Mouse (Mus musculus): ENCODE measurements around the gene Cby1. TPM values are rescaled to one million over a fixed set of nuclear protein-coding genes. Genes with fewer than 3 reads are reported as not detected.

The Cby1 gene
- polyA plus RNA-seq, 1 experiment from 2014 or later, result 45.0 TPM

- H3K27me3 ChIP-seq (ENCODE audit: control insufficient read depth, insufficient read depth, low read length), result no peaks in the 10 kb centered on the region
- no peaks in the 10 kb centered on the region for H3K9me3 ChIP-seq (ENCODE audit: control insufficient read depth, low read depth, low read length)
- H3K36me3 ChIP-seq (ENCODE audit: control insufficient read depth, insufficient read depth, low read length), result no peaks in the 10 kb centered on the region
- peaks cover 40% of the 10 kb centered on the region for H3K4me1 ChIP-seq (ENCODE audit: control insufficient read depth, insufficient read depth, low read length)
- 14% methylated on average over 24 of the region's 24 CpGs for WGBS
- peak overlapping the region; percentile 50 for H3K4me2 ChIP-seq (replicated peaks; ENCODE audit: low read depth, low read length)
- H3K4me3 ChIP-seq (ENCODE audit: low read depth, low read length), result peak overlapping the region; percentile 25
- no peak for ATAC-seq (ENCODE audit: insufficient number of reproducible peaks, insufficient read depth, low FRiP score, low read depth)
- H3K9ac ChIP-seq (replicated peaks; ENCODE audit: low read depth, low read length), result no peak overlapping the region
- H3K27ac ChIP-seq (ENCODE audit: low read length), result no peak overlapping the region
Observed at GRCm38 (mm10) chr15:79689662-79690425, 30.8 kb downstream of the Cby1 start.

GRCm38 (mm10) chr15:79690426-79691022 is 31.5 kb downstream of the Cby1 start, which contains the start of gene Gtpbp1:
Gene Gtpbp1 (plus strand): TSS chr15:79690845.
- peak within 1 kb of the TSS; percentile 98 for H3K4me2 ChIP-seq (replicated peaks; ENCODE audit: low read depth, low read length)
- H3K36me3 ChIP-seq (ENCODE audit: control insufficient read depth, insufficient read depth, low read length), result no peaks in the 10 kb centered on the region
- no peaks in the 10 kb centered on the region for H3K27me3 ChIP-seq (ENCODE audit: control insufficient read depth, insufficient read depth, low read length)
- H3K27ac ChIP-seq (ENCODE audit: low read length), result peak within 1 kb of the TSS; percentile 72; the same call in 1 of the 2 replicates
- ATAC-seq (ENCODE audit: insufficient number of reproducible peaks, insufficient read depth, low FRiP score, low read depth), result peak; percentile 96
- peak within 1 kb of the TSS; percentile 87 for H3K4me3 ChIP-seq (ENCODE audit: low read depth, low read length)
- H3K9ac ChIP-seq (replicated peaks; ENCODE audit: low read depth, low read length), result peak within 1 kb of the TSS; percentile 89
- H3K9me3 ChIP-seq (ENCODE audit: control insufficient read depth, low read depth, low read length), result no peaks in the 10 kb centered on the region
- WGBS, result under 1% methylated on average over 45 of the region's 45 CpGs
- peaks cover 34% of the 10 kb centered on the region for H3K4me1 ChIP-seq (ENCODE audit: control insufficient read depth, insufficient read depth, low read length)

- peak overlapping the region; percentile 89 for H3K9ac ChIP-seq (replicated peaks; ENCODE audit: low read depth, low read length)
- no peaks in the 10 kb centered on the region; the same call in 1 of the 2 replicates for H3K36me3 ChIP-seq (ENCODE audit: control insufficient read depth, insufficient read depth, low read length)
- H3K4me3 ChIP-seq (ENCODE audit: low read depth, low read length), result peak overlapping the region; percentile 87
- peak overlapping the region; percentile 72; the same call in 1 of the 2 replicates for H3K27ac ChIP-seq (ENCODE audit: low read length)
- H3K4me2 ChIP-seq (replicated peaks; ENCODE audit: low read depth, low read length), result peak overlapping the region; percentile 98
- H3K27me3 ChIP-seq (ENCODE audit: control insufficient read depth, insufficient read depth, low read length), result no peaks in the 10 kb centered on the region
- H3K4me1 ChIP-seq (ENCODE audit: control insufficient read depth, insufficient read depth, low read length), result peaks cover 28% of the 10 kb centered on the region
- WGBS, result 0% methylated on average over 47 of the region's 53 CpGs
- no peak; the same call in 1 of the 2 replicates for ATAC-seq (ENCODE audit: insufficient number of reproducible peaks, insufficient read depth, low FRiP score, low read depth)
- no peaks in the 10 kb centered on the region for H3K9me3 ChIP-seq (ENCODE audit: control insufficient read depth, low read depth, low read length)
Observed at GRCm38 (mm10) chr15:79691023-79691508, 32.1 kb downstream of the Cby1 start.

DNA sequence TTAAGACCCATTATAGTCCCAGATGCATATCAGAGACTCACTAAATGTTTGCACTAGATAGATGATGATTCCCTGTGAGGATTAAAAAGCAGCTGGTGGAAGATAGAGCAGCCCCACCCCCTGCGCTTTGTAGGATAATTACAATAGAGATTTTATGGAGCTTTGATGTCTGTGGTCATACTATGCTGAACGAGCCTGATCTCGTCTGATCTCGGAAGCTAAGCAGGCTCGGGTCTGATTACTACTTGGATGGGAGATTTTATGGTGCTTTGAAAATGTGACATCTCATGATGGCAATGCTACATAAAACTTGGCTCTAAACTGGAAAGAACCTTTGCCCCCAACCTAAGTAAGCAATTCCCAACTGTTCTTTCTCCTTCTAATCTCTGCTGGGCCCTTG is 33.3 kb downstream of the Cby1 start:
- WGBS, result 84% methylated on average over 5 of the region's 5 CpGs
- no peak overlapping the region for H3K4me3 ChIP-seq (ENCODE audit: low read depth, low read length)
- no peaks in the 10 kb centered on the region for H3K9me3 ChIP-seq (ENCODE audit: control insufficient read depth, low read depth, low read length)
- H3K9ac ChIP-seq (replicated peaks; ENCODE audit: low read depth, low read length), result no peak overlapping the region
- peaks cover 24% of the 10 kb centered on the region for H3K4me1 ChIP-seq (ENCODE audit: control insufficient read depth, insufficient read depth, low read length)
- peak overlapping the region; percentile 98; the same call in 1 of the 2 replicates for H3K4me2 ChIP-seq (replicated peaks; ENCODE audit: low read depth, low read length)
- no peak overlapping the region for H3K27ac ChIP-seq (ENCODE audit: low read length)
- H3K36me3 ChIP-seq (ENCODE audit: control insufficient read depth, insufficient read depth, low read length), result peaks cover 4% of the 10 kb centered on the region; the same call in 1 of the 2 replicates
- no peak for ATAC-seq (ENCODE audit: insufficient number of reproducible peaks, insufficient read depth, low FRiP score, low read depth)
- no peaks in the 10 kb centered on the region for H3K27me3 ChIP-seq (ENCODE audit: control insufficient read depth, insufficient read depth, low read length)

DNA sequence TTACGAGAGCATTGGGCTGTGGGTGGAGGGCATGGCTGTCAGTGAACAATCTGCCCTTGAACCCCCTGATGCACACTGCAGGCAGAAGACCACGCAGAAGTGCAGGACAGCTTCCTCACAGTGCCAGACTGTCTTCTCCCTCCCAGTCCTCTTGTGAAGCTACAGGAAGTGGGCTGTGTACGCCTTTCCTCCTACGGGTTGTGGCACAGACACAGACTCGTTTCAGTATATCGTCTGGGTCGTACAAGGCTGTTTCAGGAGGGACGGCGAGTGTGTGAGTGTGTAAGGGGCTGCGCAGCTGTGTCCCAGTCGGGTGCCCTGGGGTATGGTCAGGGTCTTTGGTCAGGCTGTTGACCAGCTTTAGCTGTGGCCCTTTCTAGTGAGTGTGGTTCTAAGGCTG is 34.7 kb downstream of the Cby1 start:
- no peaks in the 10 kb centered on the region for H3K9me3 ChIP-seq (ENCODE audit: control insufficient read depth, low read depth, low read length)
- no peak overlapping the region for H3K27ac ChIP-seq (ENCODE audit: low read length)
- 75% methylated on average over 11 of the region's 11 CpGs for WGBS
- no peak for ATAC-seq (ENCODE audit: insufficient number of reproducible peaks, insufficient read depth, low FRiP score, low read depth)
- no peaks in the 10 kb centered on the region for H3K27me3 ChIP-seq (ENCODE audit: control insufficient read depth, insufficient read depth, low read length)
- no peak overlapping the region for H3K9ac ChIP-seq (replicated peaks; ENCODE audit: low read depth, low read length)
- H3K4me2 ChIP-seq (replicated peaks; ENCODE audit: low read depth, low read length), result 0 out of 2 replicates have a peak overlapping the region, but pooled peaks have one; percentile 5
- H3K36me3 ChIP-seq (ENCODE audit: control insufficient read depth, insufficient read depth, low read length), result peaks cover 4% of the 10 kb centered on the region; the same call in 1 of the 2 replicates
- peaks cover 18% of the 10 kb centered on the region; the same call in 1 of the 2 replicates for H3K4me1 ChIP-seq (ENCODE audit: control insufficient read depth, insufficient read depth, low read length)
- H3K4me3 ChIP-seq (ENCODE audit: low read depth, low read length), result no peak overlapping the region

DNA sequence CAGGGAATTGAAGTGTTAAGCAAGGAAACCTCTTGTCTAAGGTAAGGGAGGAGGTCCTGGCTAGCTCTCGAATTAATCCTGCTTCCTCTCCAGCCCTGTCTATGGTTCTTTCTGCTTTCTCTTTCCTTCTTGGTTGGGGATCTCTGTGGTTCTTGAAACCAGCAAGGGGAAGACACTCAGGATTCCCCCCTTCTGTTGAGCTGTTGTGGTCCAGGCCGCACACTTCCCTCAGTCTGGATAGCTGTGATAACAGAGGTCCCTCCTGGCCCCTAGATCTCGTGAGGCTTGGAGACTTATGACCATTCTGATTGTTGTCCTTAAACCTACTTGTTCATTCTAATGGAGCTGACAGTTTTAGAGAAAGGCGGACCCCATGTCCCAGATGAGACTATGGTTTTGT is 35.5 kb downstream of the Cby1 start:
- H3K9me3 ChIP-seq (ENCODE audit: control insufficient read depth, low read depth, low read length), result no peaks in the 10 kb centered on the region
- WGBS, result 88% methylated on average over 4 of the region's 4 CpGs
- H3K4me1 ChIP-seq (ENCODE audit: control insufficient read depth, insufficient read depth, low read length), result peaks cover 18% of the 10 kb centered on the region; the same call in 1 of the 2 replicates
- no peak for ATAC-seq (ENCODE audit: insufficient number of reproducible peaks, insufficient read depth, low FRiP score, low read depth)
- peaks cover 4% of the 10 kb centered on the region; the same call in 1 of the 2 replicates for H3K36me3 ChIP-seq (ENCODE audit: control insufficient read depth, insufficient read depth, low read length)
- H3K27me3 ChIP-seq (ENCODE audit: control insufficient read depth, insufficient read depth, low read length), result no peaks in the 10 kb centered on the region
- H3K4me3 ChIP-seq (ENCODE audit: low read depth, low read length), result no peak overlapping the region
- no peak overlapping the region for H3K27ac ChIP-seq (ENCODE audit: low read length)
- H3K9ac ChIP-seq (replicated peaks; ENCODE audit: low read depth, low read length), result no peak overlapping the region
- H3K4me2 ChIP-seq (replicated peaks; ENCODE audit: low read depth, low read length), result no peak overlapping the region

- no peak overlapping the region for H3K9ac ChIP-seq (replicated peaks; ENCODE audit: low read depth, low read length)
- no peaks in the 10 kb centered on the region for H3K9me3 ChIP-seq (ENCODE audit: control insufficient read depth, low read depth, low read length)
- H3K4me3 ChIP-seq (ENCODE audit: low read depth, low read length), result no peak overlapping the region
- H3K4me2 ChIP-seq (replicated peaks; ENCODE audit: low read depth, low read length), result no peak overlapping the region
- peaks cover 4% of the 10 kb centered on the region; the same call in 1 of the 2 replicates for H3K36me3 ChIP-seq (ENCODE audit: control insufficient read depth, insufficient read depth, low read length)
- H3K4me1 ChIP-seq (ENCODE audit: control insufficient read depth, insufficient read depth, low read length), result peaks cover 14% of the 10 kb centered on the region; the same call in 1 of the 2 replicates
- 32% methylated on average over 3 of the region's 3 CpGs for WGBS
- no peak overlapping the region for H3K27ac ChIP-seq (ENCODE audit: low read length)
- no peaks in the 10 kb centered on the region for H3K27me3 ChIP-seq (ENCODE audit: control insufficient read depth, insufficient read depth, low read length)
- no peak for ATAC-seq (ENCODE audit: insufficient number of reproducible peaks, insufficient read depth, low FRiP score, low read depth)
Observed at GRCm38 (mm10) chr15:79695516-79695915, 36.5 kb downstream of the Cby1 start.

DNA sequence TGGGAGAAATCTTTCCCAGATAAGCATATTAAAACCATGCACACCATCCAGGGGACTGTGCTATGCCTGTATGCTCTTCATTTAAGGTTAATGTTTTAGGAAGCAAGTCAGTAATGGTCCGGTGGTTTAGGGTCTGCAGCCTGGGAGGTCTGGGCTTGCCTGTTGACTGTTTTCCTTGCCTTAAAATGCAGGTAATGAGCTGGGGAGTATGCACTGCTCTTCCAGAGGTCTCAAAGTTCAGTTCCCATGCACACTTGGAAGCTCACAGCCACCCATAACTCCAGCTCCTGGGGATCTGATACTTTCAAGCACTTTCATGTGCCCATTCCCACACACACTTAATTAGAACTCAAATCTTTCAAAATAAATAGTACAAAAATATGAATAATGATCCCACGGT is 37.5 kb downstream of the Cby1 start:
- Histone ChIP-seq H3K4me2 (replicated peaks; ENCODE audit: low read depth, low read length) (no peak overlapping the region), H3K4me3 (ENCODE audit: low read depth, low read length) (no peak overlapping the region), H3K27me3 (ENCODE audit: control insufficient read depth, insufficient read depth, low read length) (no peaks in the 10 kb centered on the region), H3K27ac (ENCODE audit: low read length) (no peak overlapping the region), H3K4me1 (ENCODE audit: control insufficient read depth, insufficient read depth, low read length) (peaks cover 12% of the 10 kb centered on the region; the same call in 1 of the 2 replicates), H3K36me3 (ENCODE audit: control insufficient read depth, insufficient read depth, low read length) (peaks cover 4% of the 10 kb centered on the region; the same call in 1 of the 2 replicates), H3K9me3 (ENCODE audit: control insufficient read depth, low read depth, low read length) (no peaks in the 10 kb centered on the region), H3K9ac (replicated peaks; ENCODE audit: low read depth, low read length) (no peak overlapping the region)
- 91% methylated on average over 2 of the region's 2 CpGs for WGBS
- no peak for ATAC-seq (ENCODE audit: insufficient number of reproducible peaks, insufficient read depth, low FRiP score, low read depth)

Data from stomach, embryonic 14.5 days (tissue).